Mouse (Mus musculus) hindbrain, postnatal 0 days (tissue): ENCODE measurements around the gene Pkp4. TPM values are rescaled to one million over a fixed set of nuclear protein-coding genes. Genes with fewer than 3 reads are reported as not detected.
"Not testable (repeated sequence)": the region's sequence is repeated elsewhere in the genome, so short reads cannot be mapped to it uniquely, and the experiment has no call there.

Experiments
- ATAC-seq: fragments of 200-750 bp; cut with Nextera tagmentation; 2 replicates; pipeline ENCODE4 v1.8.0; 2017; ENCODE audit warnings: mild to moderate bottlenecking, moderate TSS enrichment, moderate library complexity
- DNase-seq: peaks from one replicate; pipeline ENCODE4 v3.0.0-alpha.2; 2015; ENCODE audit warnings: low spot score
- H3K27ac ChIP-seq: fragments of 300-500 bp; sonication (generic); 2 replicates; pipeline ENCODE4 v1.5.1; 2014; ENCODE audit warnings: mild to moderate bottlenecking
- H3K27me3 ChIP-seq: fragments of 300-500 bp; sonication (generic); 2 replicates; pipeline ENCODE4 v1.6.1; 2014; ENCODE audit warnings: low read length, mixed read lengths; ENCODE audit not compliant: insufficient read depth
- H3K36me3 ChIP-seq: fragments of 300-500 bp; sonication (generic); 2 replicates; pipeline ENCODE4 v1.6.1; 2014; ENCODE audit warnings: low read length, mixed read lengths; ENCODE audit not compliant: insufficient read depth
- H3K4me1 ChIP-seq: fragments of 300-500 bp; sonication (generic); 2 replicates; pipeline ENCODE4 v1.6.1; 2014; ENCODE audit warnings: antibody characterized with exemption, low read length, mixed read lengths; ENCODE audit not compliant: insufficient read depth
- H3K4me2 ChIP-seq: fragments of 300-500 bp; sonication (generic); 2 replicates; pipeline ENCODE4 v1.6.1; 2014; ENCODE audit warnings: low read depth, mild to moderate bottlenecking, low read length, moderate library complexity, mixed read lengths
- H3K4me3 ChIP-seq: fragments of 300-500 bp; sonication (generic); 2 replicates; pipeline ENCODE4 v1.5.1; 2014; ENCODE audit warnings: low read length
- H3K9ac ChIP-seq: fragments of 300-500 bp; sonication (generic); replicated peaks from 2 replicates; pipeline ENCODE4 v1.6.1; 2014; ENCODE audit warnings: mild to moderate bottlenecking, low read length, moderate library complexity, mixed read lengths
- H3K9me3 ChIP-seq: fragments of 300-500 bp; sonication (generic); 2 replicates; pipeline ENCODE4 v1.6.1; 2016; ENCODE audit warnings: low read length, mixed read lengths
- CTCF ChIP-seq: IDR thresholded peaks from 2 replicates; pipeline ENCODE4 v1.5.1; 2016; ENCODE audit warnings: antibody characterized with exemption, control low read depth, low read depth
- WGBS: fragments of 180-500 bp; shearing (Covaris S2); extraction: QIAGEN DNeasy Blood & Tissue Kit; methylation state at CpG from one replicate; pipeline ENCODE4 v1.1.7; 2014; 5-methylcytosine and 5-hydroxymethylcytosine counted together
- polyA plus RNA-seq: library from polyadenylated mRNA; unstranded; fragments of >200 nt; fragmentation: Nextera tagmentation; extraction: Ambion mirVana; gene quantifications from 2 replicates; pipeline ENCODE4 v1.2.1, GENCODE M21; 2015
- total RNA-seq: library from RNA; depleted of rRNA; stranded (reverse); fragments of >200 nt; gene quantifications from 2 replicates; pipeline ENCODE4 v1.2.3, GENCODE M21; 2014

The Pkp4 gene
- total and polyA plus RNA-seq, 2 experiments from 2014 or later, result 22.9 to 100 TPM

- H3K27ac ChIP-seq, result no peak overlapping the region
- DNase-seq (no peak), ATAC-seq (no peak)
- H3K36me3 ChIP-seq, result no peaks in the 10 kb centered on the region
- no peaks in the 10 kb centered on the region for H3K4me1 ChIP-seq
- H3K9me3 ChIP-seq, result no peaks in the 10 kb centered on the region
- no peak overlapping the region for H3K9ac ChIP-seq
- H3K4me3 ChIP-seq, result no peak overlapping the region
- WGBS, result 90% methylated on average over 3 of the region's 3 CpGs
- H3K4me2 ChIP-seq, result no peak overlapping the region
- TF ChIP-seq CTCF, result no peak
- H3K27me3 ChIP-seq, result no peaks in the 10 kb centered on the region
Observed at GRCm38 (mm10) chr2:59364156-59364842, 203.6 kb downstream of the Pkp4 start.

GRCm38 (mm10) chr2:59367191-59367590 is 206.5 kb downstream of the Pkp4 start:
- ATAC-seq, result no peak
- H3K36me3 ChIP-seq, result no peaks in the 10 kb centered on the region
- 93% methylated on average over 4 of the region's 4 CpGs for WGBS
- H3K9ac ChIP-seq, result no peak overlapping the region
- no peak for DNase-seq
- no peak overlapping the region for H3K4me2 ChIP-seq
- no peak overlapping the region for H3K4me3 ChIP-seq
- H3K27me3 ChIP-seq, result no peaks in the 10 kb centered on the region
- H3K9me3 ChIP-seq, result no peaks in the 10 kb centered on the region
- no peaks in the 10 kb centered on the region for H3K4me1 ChIP-seq
- no peak overlapping the region for H3K27ac ChIP-seq
- no peak for TF ChIP-seq CTCF

- no peak overlapping the region for H3K4me3 ChIP-seq
- no peak overlapping the region for H3K27ac ChIP-seq
- H3K9me3 ChIP-seq, result no peaks in the 10 kb centered on the region
- H3K36me3 ChIP-seq, result no peaks in the 10 kb centered on the region
- no peaks in the 10 kb centered on the region for H3K27me3 ChIP-seq
- ATAC-seq, result no peak
- H3K4me1 ChIP-seq, result no peaks in the 10 kb centered on the region
- 81% methylated on average over 2 of the region's 2 CpGs for whole genome bisulfite sequencing
- no peak overlapping the region for H3K9ac ChIP-seq
- TF ChIP-seq CTCF, result no peak
- DNase-seq, result no peak
- H3K4me2 ChIP-seq, result no peak overlapping the region
Observed at GRCm38 (mm10) chr2:59373113-59373512, 212.5 kb downstream of the Pkp4 start.

GRCm38 (mm10) chr2:59378096-59378495 is 217.4 kb downstream of the Pkp4 start:
- no peak for DNase-seq

GRCm38 (mm10) chr2:59378861-59379260 is 218.2 kb downstream of the Pkp4 start:
- not testable (repeated sequence) for H3K4me3 ChIP-seq, H3K9me3 ChIP-seq, H3K36me3 ChIP-seq, ATAC-seq, DNase-seq, H3K9ac ChIP-seq, H3K4me1 ChIP-seq, H3K27ac ChIP-seq, H3K27me3 ChIP-seq, H3K4me2 ChIP-seq
- 93% methylated on average over 15 of the region's 17 CpGs for WGBS

More at GRCm38 (mm10) chr2:59378096-59378495, 217.4 kb downstream of the Pkp4 start:
- 86% methylated on average over 9 of the region's 9 CpGs for WGBS
- TF ChIP-seq CTCF, result no peak
- no peak overlapping the region for H3K9ac ChIP-seq
- H3K9me3 ChIP-seq, result no peaks in the 10 kb centered on the region
- H3K27ac ChIP-seq, result no peak overlapping the region
- H3K27me3 ChIP-seq, result no peaks in the 10 kb centered on the region
- H3K36me3 ChIP-seq, result no peaks in the 10 kb centered on the region
- H3K4me3 ChIP-seq, result no peak overlapping the region
- ATAC-seq, result no peak
- H3K4me2 ChIP-seq, result no peak overlapping the region
- H3K4me1 ChIP-seq, result no peaks in the 10 kb centered on the region

GRCm38 (mm10) chr2:59383231-59383630 is 222.6 kb downstream of the Pkp4 start:
- Histone ChIP-seq H3K9ac (no peak overlapping the region), H3K27me3 (no peaks in the 10 kb centered on the region), H3K4me2 (no peak overlapping the region), H3K27ac (no peak overlapping the region), H3K4me1 (0 out of 2 replicates have a peak, but pooled peaks cover 5% of the 10 kb centered on the region), H3K4me3 (no peak overlapping the region), H3K9me3 (no peaks in the 10 kb centered on the region), H3K36me3 (no peaks in the 10 kb centered on the region)
- TF ChIP-seq CTCF, result no peak
- 96% methylated on average over 17 of the region's 17 CpGs for WGBS
- DNase-seq, result no peak
- ATAC-seq, result no peak

GRCm38 (mm10) chr2:59383852-59384776 is 223.5 kb downstream of the Pkp4 start:
- 64% methylated on average over 10 of the region's 10 CpGs for WGBS

More at GRCm38 (mm10) chr2:59383852-59384776, 223.5 kb downstream of the Pkp4 start:
- no peaks in the 10 kb centered on the region for H3K36me3 ChIP-seq
- H3K4me2 ChIP-seq, result no peak overlapping the region
- ATAC-seq (peak; percentile 21; the same call in 1 of the 2 replicates), DNase-seq (no peak)
- H3K9ac ChIP-seq, result no peak overlapping the region
- H3K27ac ChIP-seq, result no peak overlapping the region
- no peak overlapping the region for H3K4me3 ChIP-seq
- H3K9me3 ChIP-seq, result no peaks in the 10 kb centered on the region
- H3K27me3 ChIP-seq, result no peaks in the 10 kb centered on the region
- no peak for TF ChIP-seq CTCF
- H3K4me1 ChIP-seq, result 0 out of 2 replicates have a peak, but pooled peaks cover 5% of the 10 kb centered on the region
